Mouse (Mus musculus) cortical plate, adult 2 months (tissue): ENCODE measurements around the gene Det1. TPM values are rescaled to one million over a fixed set of nuclear protein-coding genes. Genes with fewer than 3 reads are reported as not detected.

Source experiments
- H3K27ac ChIP-seq: fragments of 200-500 bp; 2 replicates; pipeline ENCODE4 v1.5.1; 2012; ENCODE audit warnings: low read length, control low read depth, inconsistent platforms; ENCODE audit not compliant: insufficient read depth
- H3K4me1 ChIP-seq: fragments of 200-500 bp; 2 replicates; pipeline ENCODE4 v1.6.1; 2011; ENCODE audit warnings: low read length; ENCODE audit not compliant: control insufficient read depth, insufficient read depth
- H3K4me3 ChIP-seq: fragments of 200-500 bp; 2 replicates; pipeline ENCODE4 v1.5.1; 2011; ENCODE audit warnings: mild to moderate bottlenecking, low read length, control low read depth; ENCODE audit not compliant: insufficient read depth
- CTCF ChIP-seq: fragments of 200-500 bp; IDR thresholded peaks from 2 replicates; pipeline ENCODE4 v1.5.1; 2011; ENCODE audit warnings: mild to moderate bottlenecking, control low read depth, low read length; ENCODE audit not compliant: insufficient read depth; ENCODE audit errors: extremely low read depth
- POLR2A ChIP-seq: fragments of 200-500 bp; IDR thresholded peaks from 2 replicates; pipeline ENCODE4 v1.6.1; 2011; ENCODE audit warnings: mild to moderate bottlenecking, low read length, control low read depth; ENCODE audit not compliant: insufficient read depth; ENCODE audit errors: extremely low read depth
- polyA plus RNA-seq: library from polyadenylated mRNA; depleted of rRNA; stranded (reverse); fragments of >200 nt; gene quantifications from 2 replicates; pipeline ENCODE4 v1.2.3, GENCODE M21; 2012

Gene Det1
- polyA plus RNA-seq, 1 experiment: 6.1 TPM

DNA sequence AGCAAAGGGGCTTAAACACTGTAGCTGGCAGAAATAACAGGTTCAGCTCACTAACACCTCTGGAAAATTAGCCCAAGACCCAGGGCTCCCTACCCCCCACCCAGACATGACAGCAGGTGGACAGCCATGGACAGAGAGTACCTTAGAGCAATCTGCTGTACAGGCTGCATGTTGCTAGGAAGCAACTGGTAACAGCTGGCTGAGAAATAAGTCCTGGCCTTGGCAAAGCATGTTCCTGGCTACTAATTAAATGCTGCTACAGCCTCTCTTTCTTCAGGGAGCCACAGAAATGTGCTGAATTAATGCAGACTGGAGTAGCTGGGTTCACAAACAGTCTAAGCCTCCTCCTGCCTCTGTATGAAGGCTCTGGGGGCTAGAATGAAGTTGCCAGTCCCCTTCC lies 32.3 kb downstream of the Det1 start:
- Histone ChIP-seq H3K4me3 (no peak overlapping the region), H3K27ac (no peak overlapping the region), H3K4me1 (no peaks in the 10 kb centered on the region)
- TF ChIP-seq POLR2A (no peak), CTCF (no peak)

DNA sequence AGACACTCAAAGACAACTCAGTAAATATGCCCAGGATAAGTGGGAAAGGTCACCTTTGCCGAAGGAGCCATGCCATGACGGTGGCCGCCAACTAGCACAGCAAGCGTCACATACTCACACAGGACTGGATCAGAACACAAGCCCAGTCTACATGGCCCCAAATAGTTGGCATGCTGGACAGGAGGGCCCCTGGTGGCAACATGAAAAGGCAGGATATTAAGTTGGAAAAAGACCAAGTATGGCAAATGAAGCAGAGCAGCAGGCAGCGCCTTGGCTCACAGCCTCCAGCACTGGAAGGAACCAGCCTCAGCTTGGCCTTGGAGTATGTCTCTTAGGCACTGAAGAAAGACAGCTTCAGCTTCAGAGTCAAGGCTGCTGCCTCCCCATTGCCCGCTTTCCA lies 33.3 kb downstream of the Det1 start:
- H3K4me3 ChIP-seq: no peak overlapping the region
- H3K4me1 ChIP-seq: no peaks in the 10 kb centered on the region
- TF ChIP-seq POLR2A: no peak
- no peak for TF ChIP-seq CTCF
- H3K27ac ChIP-seq: no peak overlapping the region

DNA sequence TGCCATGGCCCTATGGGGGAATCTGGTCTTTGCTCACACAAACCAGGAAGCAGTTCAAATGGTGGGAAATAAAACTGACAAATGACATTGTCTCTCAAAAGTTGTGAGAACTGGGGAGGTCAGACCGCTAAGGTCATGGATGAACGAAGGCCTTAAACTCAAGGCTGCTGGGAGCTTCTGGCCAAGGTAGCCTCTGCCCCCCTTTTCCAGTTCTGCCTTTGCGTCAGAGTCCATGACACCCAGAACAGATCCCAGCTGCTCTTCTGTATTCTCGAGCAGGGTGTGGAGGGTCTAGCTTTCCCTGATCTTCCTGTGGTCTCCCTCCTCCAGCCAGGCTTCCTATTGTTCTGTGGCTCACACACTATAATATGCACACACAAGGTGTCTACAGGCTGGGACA lies 39.9 kb downstream of the Det1 start:
- Histone ChIP-seq H3K4me1 (no peaks in the 10 kb centered on the region), H3K4me3 (no peak overlapping the region), H3K27ac (no peak overlapping the region)
- TF ChIP-seq CTCF (no peak), POLR2A (no peak)

DNA sequence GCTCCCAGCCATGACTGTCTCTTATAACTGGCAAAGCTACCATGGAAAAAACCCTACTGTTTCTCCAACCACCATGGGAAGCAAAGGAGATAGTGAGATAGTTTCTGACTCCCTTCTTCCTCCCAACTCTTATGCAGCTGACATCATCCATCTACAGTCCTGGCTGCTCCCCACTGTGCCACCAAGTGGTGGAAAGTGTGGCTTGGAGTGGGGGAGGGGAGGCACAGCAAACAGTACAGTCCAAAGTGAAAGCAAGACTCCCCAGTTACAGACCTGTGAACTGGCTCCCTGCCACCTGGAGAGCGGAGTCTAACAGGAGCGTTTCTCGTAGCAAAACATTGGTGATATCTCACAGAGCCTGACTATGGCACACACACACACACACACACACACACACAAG lies 43.2 kb downstream of the Det1 start:
- Histone ChIP-seq H3K4me1 (peaks cover 1% of the 10 kb centered on the region; the same call in 1 of the 2 replicates), H3K27ac (no peak overlapping the region), H3K4me3 (no peak overlapping the region)
- TF ChIP-seq POLR2A (no peak), CTCF (no peak)

DNA sequence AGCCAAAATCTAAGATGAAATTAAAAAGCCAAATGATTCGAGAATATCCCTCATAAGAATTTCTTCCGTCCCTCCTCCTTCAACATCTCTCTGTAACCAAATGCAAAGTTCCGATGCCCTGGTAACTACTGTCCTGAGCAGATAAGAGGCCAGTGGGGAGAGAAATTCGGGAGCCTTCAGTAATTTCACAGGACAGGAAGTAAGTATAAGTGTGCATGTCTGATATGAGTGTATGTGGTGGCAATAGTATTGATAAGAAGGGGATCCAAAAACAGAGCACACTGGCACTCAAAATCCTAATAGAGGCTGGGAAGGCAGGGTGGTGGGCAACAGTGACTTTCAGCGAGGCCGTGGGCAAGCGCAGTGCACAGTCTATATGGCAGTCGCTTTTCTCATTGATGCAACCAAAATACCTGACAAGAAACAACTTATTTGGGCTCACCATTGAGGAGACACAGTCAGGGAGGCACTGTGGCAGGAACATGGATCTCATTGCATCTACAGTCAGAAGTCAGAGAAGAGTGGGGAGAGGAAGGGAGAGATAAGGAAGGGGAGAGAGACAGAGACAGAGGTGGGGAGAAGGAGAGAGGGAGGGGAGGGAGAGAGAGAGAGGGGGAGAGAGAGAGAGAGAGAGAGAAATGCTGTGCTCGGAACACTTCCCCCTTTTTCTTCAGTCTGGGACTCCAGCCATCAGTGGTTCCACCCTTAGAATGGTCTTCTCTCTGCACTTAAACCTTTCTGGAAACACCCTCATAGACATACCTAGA lies 47.1 kb downstream of the Det1 start:
- H3K4me3 ChIP-seq: no peak overlapping the region
- TF ChIP-seq CTCF (no peak), POLR2A (no peak)
- peaks cover 8% of the 10 kb centered on the region for H3K4me1 ChIP-seq
- no peak overlapping the region for H3K27ac ChIP-seq

DNA sequence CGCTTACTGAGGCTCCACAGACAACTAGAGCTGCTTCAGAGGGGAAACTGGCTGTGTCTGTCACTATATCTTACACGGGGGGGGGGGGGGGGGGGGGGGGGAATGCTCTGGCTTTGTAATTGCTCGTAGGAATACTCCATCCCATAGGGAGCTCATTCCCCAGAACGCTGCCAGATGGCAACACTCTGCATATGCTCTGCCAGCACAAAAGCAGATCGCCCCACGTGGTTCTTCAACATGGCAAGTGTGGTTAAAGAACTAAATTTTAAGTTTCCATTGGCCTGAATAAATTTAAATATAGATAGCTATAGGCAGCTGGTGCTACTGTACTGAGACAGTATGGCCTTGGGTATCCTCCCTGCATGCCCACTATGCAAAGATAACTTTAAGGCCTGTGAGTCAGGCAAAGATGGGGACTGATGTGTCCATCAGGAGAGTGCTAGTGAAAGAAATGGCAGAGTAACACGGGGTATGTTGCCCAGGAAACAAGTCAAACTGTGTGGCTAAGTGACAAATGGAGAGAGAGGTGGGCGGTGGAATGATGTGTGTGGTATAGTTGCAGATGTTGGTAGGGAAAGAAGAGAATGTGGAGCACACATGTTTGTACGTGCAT lies 49.1 kb downstream of the Det1 start:
- no peak for TF ChIP-seq POLR2A
- TF ChIP-seq CTCF: no peak
- H3K4me1 ChIP-seq: peaks cover 8% of the 10 kb centered on the region
- H3K4me3 ChIP-seq: no peak overlapping the region
- H3K27ac ChIP-seq: no peak overlapping the region

DNA sequence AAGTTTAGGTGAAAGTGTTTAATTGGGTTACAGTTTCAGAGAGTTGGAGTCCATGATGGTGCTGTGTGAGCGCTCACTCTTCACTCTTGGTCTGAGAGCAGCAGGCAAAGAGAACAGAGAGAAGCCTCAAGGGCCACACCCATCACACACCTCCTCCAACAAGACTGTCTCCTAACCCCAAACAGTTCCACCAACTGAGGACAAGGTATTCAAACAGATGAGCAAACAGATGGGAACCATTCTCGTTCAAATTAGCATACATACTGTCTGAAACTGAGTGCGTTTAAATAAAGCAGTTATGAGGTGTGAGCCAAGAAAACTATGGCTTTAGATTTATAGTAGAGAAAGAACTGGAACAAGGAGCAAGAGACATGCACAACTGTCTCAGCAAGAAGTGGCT lies 50.4 kb downstream of the Det1 start:
- Histone ChIP-seq H3K4me3 (no peak overlapping the region), H3K4me1 (peaks cover 8% of the 10 kb centered on the region), H3K27ac (no peak overlapping the region)
- no peak for TF ChIP-seq POLR2A
- TF ChIP-seq CTCF: no peak

DNA sequence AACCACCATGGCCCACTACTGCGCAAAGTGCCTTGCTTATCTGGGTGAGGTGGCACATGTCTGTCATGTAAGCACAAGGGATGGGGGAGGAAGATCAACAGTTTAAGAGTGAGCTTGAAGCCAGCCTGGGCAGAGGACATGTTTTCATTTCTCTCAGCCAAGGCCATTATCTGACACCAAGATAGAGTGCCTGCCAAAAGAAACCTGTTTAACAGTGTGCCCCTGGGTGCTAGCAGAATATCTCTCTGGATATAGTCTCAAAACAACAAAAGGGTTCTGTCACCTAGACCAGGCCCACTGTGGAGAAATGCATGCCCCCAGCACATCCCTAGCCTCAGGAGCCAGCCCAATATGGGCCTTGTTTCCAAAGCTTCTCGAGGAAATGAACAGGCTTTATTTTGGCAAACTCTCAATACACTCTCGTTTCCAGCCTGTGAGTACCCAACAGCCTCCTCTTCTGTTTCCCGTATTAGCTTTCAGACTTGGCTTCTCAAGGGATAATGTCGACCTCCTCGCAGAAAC lies 52.4 kb downstream of the Det1 start:
- Histone ChIP-seq H3K4me3 (no peak overlapping the region), H3K27ac (no peak overlapping the region), H3K4me1 (peaks cover 7% of the 10 kb centered on the region)
- TF ChIP-seq CTCF (no peak), POLR2A (no peak)

DNA sequence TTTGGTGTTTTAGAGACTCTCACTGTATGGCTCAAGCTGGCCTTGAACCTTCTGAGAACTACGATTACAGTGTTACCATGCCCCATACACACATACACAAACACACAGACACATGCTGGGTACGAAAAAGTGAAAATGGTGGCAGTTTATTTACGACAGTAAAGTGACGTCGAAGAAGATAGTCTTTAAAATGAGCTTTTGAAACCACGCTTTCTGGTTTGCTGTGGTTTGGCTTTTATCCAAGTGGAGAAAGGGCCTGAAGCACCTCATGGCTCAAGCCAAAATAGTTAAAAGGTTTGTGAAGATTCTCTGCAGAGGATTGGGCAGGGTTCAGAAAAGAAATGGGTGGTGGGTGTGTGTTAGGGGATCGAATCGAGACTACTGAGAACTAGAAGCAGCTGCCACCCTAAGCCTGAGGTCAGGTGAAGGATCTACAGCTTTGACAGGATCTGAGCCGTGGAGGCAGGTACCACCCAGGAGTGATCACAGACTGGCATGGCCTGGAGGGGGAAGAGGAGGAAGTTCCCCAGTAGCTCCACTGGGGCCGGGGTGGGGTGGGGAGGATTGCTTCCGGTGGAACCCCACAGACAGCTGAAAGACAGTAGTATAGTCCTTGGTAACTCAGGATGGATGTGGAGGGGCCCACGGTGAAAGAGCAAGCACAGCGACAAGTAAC lies 53.0 kb downstream of the Det1 start:
- Histone ChIP-seq H3K4me1 (peaks cover 7% of the 10 kb centered on the region), H3K4me3 (no peak overlapping the region), H3K27ac (no peak overlapping the region)
- no peak for TF ChIP-seq POLR2A
- no peak for TF ChIP-seq CTCF
